Mouse (Mus musculus): Measurements from ENCODE around the gene Pip4k2a.
A peak's percentile ranks its signal among the peaks of the same experiment; 100 is the strongest.

Pip4k2a gene

GRCm38 (mm10) chr2:18891991-18892537 lies 105.9 kb downstream of the Pip4k2a start:
- DNase-seq, result peak; percentile 85

GRCm38 (mm10) chr2:18890227-18891001 lies 107.5 kb downstream of the Pip4k2a start:
- DNase-seq, result peak; percentile 88

GRCm38 (mm10) chr2:18884277-18884676 lies 113.6 kb downstream of the Pip4k2a start:
- DNase-seq, result no peak

- peak; percentile 29 for DNase-seq
Observed at GRCm38 (mm10) chr2:18874626-18875025, 123.3 kb downstream of the Pip4k2a start.

- peak; percentile 79 for DNase-seq
Observed at GRCm38 (mm10) chr2:18874063-18874462, 123.9 kb downstream of the Pip4k2a start.

- DNase-seq, result no peak
Observed at GRCm38 (mm10) chr2:18873440-18873839, 124.5 kb downstream of the Pip4k2a start.

GRCm38 (mm10) chr2:18872797-18873196 lies 125.1 kb downstream of the Pip4k2a start:
- DNase-seq, result peak; percentile 94

- peak; percentile 73 for DNase-seq
Observed at GRCm38 (mm10) chr2:18871087-18871486, 126.8 kb downstream of the Pip4k2a start.

- DNase-seq, result peak; percentile 50
Observed at GRCm38 (mm10) chr2:18867069-18867468, 130.9 kb downstream of the Pip4k2a start.

GRCm38 (mm10) chr2:18864719-18865118 lies 133.2 kb downstream of the Pip4k2a start:
- DNase-seq, result peak; percentile 68

GRCm38 (mm10) chr2:18861607-18862158 lies 136.2 kb downstream of the Pip4k2a start:
- DNase-seq, result no peak

GRCm38 (mm10) chr2:18860686-18861085 lies 137.2 kb downstream of the Pip4k2a start:
- DNase-seq, result peak; percentile 72

GRCm38 (mm10) chr2:18857952-18858351 lies 140.0 kb downstream of the Pip4k2a start:
- DNase-seq, result peak; percentile 67

- peak; percentile 30 for DNase-seq
Observed at GRCm38 (mm10) chr2:18856461-18856860, 141.5 kb downstream of the Pip4k2a start.

- peak; percentile 60 for DNase-seq
Observed at GRCm38 (mm10) chr2:18855246-18855645, 142.7 kb downstream of the Pip4k2a start.

- no peak for DNase-seq
Observed at GRCm38 (mm10) chr2:18853345-18853744, 144.6 kb downstream of the Pip4k2a start.

GRCm38 (mm10) chr2:18850657-18851056 lies 147.3 kb downstream of the Pip4k2a start:
- DNase-seq, result no peak

GRCm38 (mm10) chr2:18848074-18848629 lies 149.8 kb downstream of the Pip4k2a start:
- DNase-seq, result no peak

- no peak for DNase-seq
Observed at GRCm38 (mm10) chr2:18842527-18842926, 155.4 kb downstream of the Pip4k2a start.

- DNase-seq, result no peak
Observed at GRCm38 (mm10) chr2:18841051-18841450, 156.9 kb downstream of the Pip4k2a start.

GRCm38 (mm10) chr2:18839532-18839931 lies 158.4 kb downstream of the Pip4k2a start:
- peak; percentile 94 for DNase-seq

GRCm38 (mm10) chr2:18835266-18835908 lies 162.5 kb downstream of the Pip4k2a start:
- no peak for DNase-seq

- DNase-seq, result no peak
Observed at GRCm38 (mm10) chr2:18833024-18833590, 164.8 kb downstream of the Pip4k2a start.

All from heart, adult 11 months (tissue).